Mouse (Mus musculus) forebrain, embryonic 10.5 days (tissue): Measurements from ENCODE around the gene Olfr816. TPM values are rescaled to one million over a fixed set of nuclear protein-coding genes. Genes with fewer than 3 reads are reported as not detected.
"Not testable (repeated sequence)": the region's sequence is repeated elsewhere in the genome, so short reads cannot be mapped to it uniquely, and the experiment has no call there.

Experiments used
- DNase-seq: peaks from one replicate; pipeline ENCODE4 v3.0.0-alpha.2; 2017; ENCODE audit warnings: low spot score; ENCODE audit errors: extremely low spot score
- H3K27ac ChIP-seq: fragments of 300-500 bp; sonication (generic); 2 replicates; pipeline ENCODE4 v1.5.1; 2016; ENCODE audit warnings: mild to moderate bottlenecking
- H3K27me3 ChIP-seq: fragments of 300-500 bp; sonication (generic); 2 replicates; pipeline ENCODE4 v1.6.1; 2016; ENCODE audit warnings: mild to moderate bottlenecking; ENCODE audit not compliant: poor library complexity, severe bottlenecking
- H3K36me3 ChIP-seq: fragments of 300-500 bp; sonication (generic); replicated peaks from 2 replicates; pipeline ENCODE4 v1.6.1; 2016; ENCODE audit warnings: mild to moderate bottlenecking, moderate library complexity
- H3K4me1 ChIP-seq: fragments of 300-500 bp; sonication (generic); 2 replicates; pipeline ENCODE4 v1.6.1; 2016
- H3K4me3 ChIP-seq: fragments of 300-500 bp; sonication (generic); 2 replicates; pipeline ENCODE4 v1.5.1; 2016; ENCODE audit warnings: mild to moderate bottlenecking, moderate library complexity
- H3K9me3 ChIP-seq: fragments of 300-500 bp; sonication (generic); 2 replicates; pipeline ENCODE4 v1.6.1; 2016; ENCODE audit warnings: mild to moderate bottlenecking, moderate library complexity
- WGBS: fragments of 180-500 bp; shearing (Covaris S2); methylation state at CpG from one replicate; pipeline ENCODE4 v1.1.7; 2016; 5-methylcytosine and 5-hydroxymethylcytosine counted together
- polyA plus RNA-seq: library from polyadenylated mRNA; unstranded; fragments of >200 nt; fragmentation: Nextera tagmentation; extraction: Ambion mirVana; gene quantifications from 2 replicates; pipeline ENCODE4 v1.2.1, GENCODE M21; 2016

The Olfr816 gene
- not detected in 2 replicates for polyA plus RNA-seq

GRCm38 (mm10) chr10:129915497-129915896, at the start of gene Olfr816:
Gene Olfr816 (minus strand): TSS chr10:129915597.
- 80% methylated on average over 1 of the region's 1 CpGs for WGBS
- DNase-seq: no peak
- H3K4me1 ChIP-seq: no peaks in the 10 kb centered on the region
- no peaks in the 10 kb centered on the region for H3K36me3 ChIP-seq
- no peak within 1 kb of the TSS for H3K4me3 ChIP-seq
- no peaks in the 10 kb centered on the region for H3K9me3 ChIP-seq
- no peak within 1 kb of the TSS for H3K27ac ChIP-seq
- no peaks in the 10 kb centered on the region for H3K27me3 ChIP-seq

DNA sequence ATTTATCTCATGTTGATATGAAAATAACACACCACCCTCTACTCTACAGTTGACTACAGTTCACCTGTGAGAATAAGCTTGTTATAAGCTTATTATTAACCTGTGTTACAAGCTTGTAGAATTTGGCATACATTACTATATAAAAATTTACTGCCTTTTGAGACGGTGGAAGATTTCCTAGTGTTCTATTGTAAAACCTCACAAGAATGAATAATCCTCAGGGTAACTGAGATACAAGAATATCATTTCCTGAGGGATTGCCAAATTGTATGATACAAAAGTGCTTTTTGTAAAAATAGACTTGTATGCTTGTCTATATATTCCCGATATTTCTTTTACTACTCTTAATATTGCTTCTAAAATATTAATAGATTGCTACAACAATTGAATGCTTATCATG, 33.6 kb upstream of the Olfr816 start, which contains the start of gene Olfr818:
Gene Olfr818 (minus strand): TSS at position 101 of the 400 bp plus-strand sequence.
- DNase-seq: no peak
- no peak within 1 kb of the TSS for H3K27ac ChIP-seq
- H3K4me1 ChIP-seq: no peaks in the 10 kb centered on the region
- H3K4me3 ChIP-seq: no peak within 1 kb of the TSS
- no peaks in the 10 kb centered on the region for H3K9me3 ChIP-seq
- H3K27me3 ChIP-seq: no peaks in the 10 kb centered on the region
- H3K36me3 ChIP-seq: no peaks in the 10 kb centered on the region
- WGBS: 89% methylated on average over 2 of the region's 2 CpGs

GRCm38 (mm10) chr10:129905767-129906166, 9.6 kb downstream of the Olfr816 start, which contains the start of gene Olfr815:
Gene Olfr815 (minus strand): TSS chr10:129905867.
- not testable (repeated sequence) for H3K27ac ChIP-seq, H3K4me1 ChIP-seq, H3K4me3 ChIP-seq, H3K9me3 ChIP-seq, H3K27me3 ChIP-seq, H3K36me3 ChIP-seq, DNase-seq
- WGBS: 88% methylated on average over 1 of the region's 1 CpGs

DNA sequence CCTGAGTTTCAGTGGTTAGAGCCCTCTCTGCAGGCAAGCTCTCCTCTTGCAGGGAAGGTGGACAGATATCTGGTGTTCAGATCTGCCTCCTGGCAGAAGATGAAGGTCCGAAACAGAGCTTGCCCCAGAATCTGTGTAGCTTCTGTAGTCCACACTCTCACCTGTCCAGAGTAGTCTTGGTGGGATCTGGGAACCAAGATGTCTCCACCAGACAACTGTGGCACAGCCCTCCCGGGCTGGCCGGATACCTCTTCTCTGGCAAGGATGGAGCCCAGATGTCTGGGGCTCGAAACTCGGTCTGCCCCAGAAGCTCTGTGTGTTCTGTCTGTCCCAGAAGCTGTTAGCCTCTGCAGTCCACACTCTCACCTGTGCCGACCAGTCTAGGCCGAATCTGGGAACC, 29.5 kb downstream of the Olfr816 start:
- H3K36me3 ChIP-seq: no peaks in the 10 kb centered on the region
- H3K27me3 ChIP-seq: no peaks in the 10 kb centered on the region
- no peak for DNase-seq
- 88% methylated on average over 7 of the region's 7 CpGs for WGBS
- H3K4me3 ChIP-seq: no peak overlapping the region
- no peaks in the 10 kb centered on the region for H3K9me3 ChIP-seq
- H3K27ac ChIP-seq: no peak overlapping the region
- H3K4me1 ChIP-seq: no peaks in the 10 kb centered on the region

- not testable (repeated sequence) for H3K9me3 ChIP-seq, DNase-seq, H3K36me3 ChIP-seq, H3K4me1 ChIP-seq, H3K27me3 ChIP-seq, H3K4me3 ChIP-seq, H3K27ac ChIP-seq
- WGBS: 91% methylated on average over 6 of the region's 6 CpGs
These were observed 29.9 kb downstream of the Olfr816 start for GRCm38 (mm10) chr10:129885496-129885895.

- WGBS: 71% methylated on average over 1 of the region's 1 CpGs
- H3K4me3 ChIP-seq, H3K36me3 ChIP-seq, DNase-seq, H3K9me3 ChIP-seq, H3K27ac ChIP-seq, H3K27me3 ChIP-seq, H3K4me1 ChIP-seq: not testable (repeated sequence)
These were observed 35.6 kb downstream of the Olfr816 start, which contains the start of gene Olfr814 for GRCm38 (mm10) chr10:129879751-129880150. Gene Olfr814 (minus strand): TSS chr10:129879851.

Other genes with a start within 250 kb of the Olfr816 start
- not detected in 2 replicates for gene Olfr801, start 241.7 kb downstream of the Olfr816 start, polyA plus RNA-seq
- gene Olfr802, start 227.4 kb downstream of the Olfr816 start, polyA plus RNA-seq: not detected in 2 replicates
- gene Olfr803, start 221.3 kb downstream of the Olfr816 start, polyA plus RNA-seq: not detected in 2 replicates
- gene Olfr804, start 212.4 kb downstream of the Olfr816 start, polyA plus RNA-seq: not detected in 2 replicates
- gene Olfr805, start 186.2 kb downstream of the Olfr816 start, polyA plus RNA-seq: not detected in 2 replicates
- gene Olfr806, start 173.7 kb downstream of the Olfr816 start, polyA plus RNA-seq: not detected in 2 replicates
- gene Olfr807, start 157.8 kb downstream of the Olfr816 start, polyA plus RNA-seq: not detected in 2 replicates
- not detected in 2 replicates for gene Olfr808, start 150.1 kb downstream of the Olfr816 start, polyA plus RNA-seq
- gene Olfr809, start 141.0 kb downstream of the Olfr816 start, polyA plus RNA-seq: not detected in 2 replicates
- gene Olfr810, start 120.7 kb downstream of the Olfr816 start, polyA plus RNA-seq: not detected in 2 replicates
- gene Olfr811, start 111.2 kb downstream of the Olfr816 start, polyA plus RNA-seq: not detected in 2 replicates
- gene Olfr812, start 69.5 kb downstream of the Olfr816 start, polyA plus RNA-seq: not detected in 2 replicates
- gene Olfr813, start 60.2 kb downstream of the Olfr816 start, polyA plus RNA-seq: not detected in 2 replicates
- not detected in 2 replicates for gene Olfr814, start 35.7 kb downstream of the Olfr816 start, polyA plus RNA-seq
- gene Olfr815, start 9.7 kb downstream of the Olfr816 start, polyA plus RNA-seq: not detected in 2 replicates
- not detected in 2 replicates for gene Olfr818, start 33.5 kb upstream of the Olfr816 start, polyA plus RNA-seq
- not detected in 2 replicates for gene Olfr819, start 51.7 kb upstream of the Olfr816 start, polyA plus RNA-seq
- not detected in 2 replicates for gene Olfr247, start 60.5 kb upstream of the Olfr816 start, polyA plus RNA-seq
- gene Gm10310, start 69.5 kb upstream of the Olfr816 start, polyA plus RNA-seq: not detected in 2 replicates
- gene Olfr820, start 97.0 kb upstream of the Olfr816 start, polyA plus RNA-seq: not detected in 2 replicates
- not detected in 2 replicates for gene Olfr821, start 114.8 kb upstream of the Olfr816 start, polyA plus RNA-seq
- not detected in 2 replicates for gene Olfr822, start 155.6 kb upstream of the Olfr816 start, polyA plus RNA-seq
- gene Olfr823, start 199.8 kb upstream of the Olfr816 start, polyA plus RNA-seq: not detected in 2 replicates
- not detected in 2 replicates for gene Olfr824, start 214.4 kb upstream of the Olfr816 start, polyA plus RNA-seq